Mouse (Mus musculus): ENCODE measurements around the gene Srf.

GRCm38 (mm10) chr17:46554977-46555672 lies 850 bp downstream of the Srf start:
- TF ChIP-seq POLR2A (IDR thresholded peaks at IDR 0.05; ENCODE audit: insufficient read length, low read depth): peak; percentile 18
- no peak for TF ChIP-seq E2F4 (IDR thresholded peaks at IDR 0.05; ENCODE audit: insufficient read depth)
- no peak for TF ChIP-seq MAX (IDR thresholded peaks at IDR 0.05; ENCODE audit: low read depth)
- no peak for TF ChIP-seq POLR2AphosphoS2 (IDR thresholded peaks at IDR 0.05; ENCODE audit: insufficient read length, low read depth)
- no peak for TF ChIP-seq MYOD1 (IDR thresholded peaks at IDR 0.05; ENCODE audit: control insufficient read depth in 1 of 3, insufficient read length in 2 of 3, low read depth in 2 of 3)
- no peak for TF ChIP-seq CEBPB (IDR thresholded peaks at IDR 0.05; ENCODE audit: insufficient read depth, poor library complexity, severe bottlenecking)
- no peak for TF ChIP-seq USF1 (IDR thresholded peaks at IDR 0.05; ENCODE audit: low read depth)
- no peak for TF ChIP-seq REST (IDR thresholded peaks at IDR 0.05; ENCODE audit: insufficient read depth, insufficient read length)
- no peak for TF ChIP-seq TCF12 (IDR thresholded peaks at IDR 0.05; ENCODE audit: insufficient read depth, poor library complexity, severe bottlenecking)
